Mouse (Mus musculus) liver, embryonic 14.5 days (tissue): ENCODE measurements around the gene Atp5s.

Source experiments
- CTCF ChIP-seq: IDR thresholded peaks from 2 replicates; pipeline ENCODE4 v1.5.1; 2016; ENCODE audit warnings: antibody characterized with exemption, low read depth, control low read depth
- EP300 ChIP-seq: IDR thresholded peaks from 2 replicates; pipeline ENCODE4 v1.6.1; 2016; ENCODE audit warnings: antibody characterized with exemption, low read depth

GRCm38 (mm10) chr12:69777957-69778356, 53.2 kb downstream of the Atp5s start:
- no peak for TF ChIP-seq CTCF
- no peak for TF ChIP-seq EP300
